Mouse (Mus musculus): ENCODE measurements at regions not wholly inside any gene's neighbourhood (a gene's known extent, or its start where the extent isn't known, plus 50 kb on each side); places are given as distances from the start of the nearest gene placed in this dataset.

- no peak for DNase-seq (ENCODE audit: low spot score)
These were observed 54.1 kb upstream of the Adamts2 start for GRCm38 (mm10) chr11:50547776-50548175.

DNA sequence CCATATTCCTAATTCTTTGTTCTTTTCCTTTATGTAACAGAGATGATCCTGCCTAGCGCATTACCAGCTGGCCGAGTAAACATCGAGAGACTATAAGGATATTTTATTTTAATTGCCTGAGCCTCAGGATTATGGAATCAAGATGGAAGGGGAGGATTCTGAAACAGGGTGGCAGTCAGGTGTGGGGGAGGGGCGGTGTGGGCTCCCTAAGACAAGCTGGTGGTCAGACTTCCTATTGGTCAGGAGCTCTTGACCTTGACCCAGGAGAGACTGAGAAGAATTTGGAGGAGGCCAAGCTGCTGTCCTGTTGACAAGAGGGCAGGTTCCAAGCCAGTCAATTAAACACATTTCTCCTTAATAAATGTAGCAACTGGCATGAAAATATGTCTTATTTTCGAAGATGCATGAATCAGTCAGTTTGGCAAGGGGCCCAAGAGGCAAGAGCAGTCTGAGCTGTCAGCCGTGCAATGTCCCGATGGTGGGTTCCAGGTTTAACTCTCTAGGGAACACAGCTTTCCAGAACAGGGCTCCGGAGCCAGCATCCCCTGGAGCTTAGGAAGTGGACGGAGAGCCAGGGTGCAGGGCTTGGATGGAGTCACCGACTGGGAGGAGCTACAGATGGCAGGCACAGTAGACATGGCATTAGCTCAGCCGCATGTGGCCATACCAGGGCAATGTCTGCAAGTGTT, 55.3 kb upstream of the Adamts2 start:
- DNase-seq (ENCODE audit: low spot score): peak; percentile 55

DNA sequence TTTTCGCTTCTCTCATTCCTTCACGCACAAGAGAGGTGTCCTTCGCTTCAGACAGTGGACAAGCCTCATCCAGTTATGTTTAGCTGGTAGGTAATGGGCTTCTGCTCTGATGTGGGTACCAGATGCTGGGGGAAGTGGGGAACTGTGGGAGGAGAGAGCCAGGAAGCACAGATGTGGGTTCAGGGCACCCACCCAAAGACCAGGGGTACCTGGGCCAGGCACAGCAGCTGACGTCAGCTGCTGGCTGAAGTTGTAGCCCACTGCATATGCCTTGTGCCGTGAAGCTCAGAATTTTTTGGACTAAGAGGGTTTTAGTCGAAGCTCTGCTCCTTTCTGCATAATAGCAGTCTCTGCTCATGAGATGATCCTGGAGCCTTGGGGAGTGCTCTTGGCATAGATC, 56.5 kb upstream of the Adamts2 start:
- DNase-seq (ENCODE audit: low spot score): no peak

DNA sequence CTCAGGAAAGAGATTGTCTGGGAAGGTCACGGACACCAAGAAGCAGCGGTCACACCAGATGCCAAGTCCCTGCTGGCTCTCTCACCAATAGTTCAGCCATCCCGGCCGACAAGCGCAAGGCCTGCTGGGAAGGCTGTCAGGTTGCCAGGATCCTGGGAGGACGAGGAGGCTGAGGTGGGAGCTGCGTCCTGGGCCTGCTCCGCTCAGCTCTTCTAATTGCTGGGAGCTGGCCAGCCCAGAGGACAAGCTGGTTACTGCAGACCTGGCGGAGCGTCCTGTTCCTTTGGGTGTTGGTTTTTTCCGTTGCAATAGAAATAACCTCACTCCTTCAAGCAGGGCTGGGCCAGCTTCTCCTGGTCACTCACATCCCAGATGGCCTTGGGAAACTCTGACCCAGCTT, 61.7 kb upstream of the Adamts2 start:
- no peak for DNase-seq (ENCODE audit: low spot score)

DNA sequence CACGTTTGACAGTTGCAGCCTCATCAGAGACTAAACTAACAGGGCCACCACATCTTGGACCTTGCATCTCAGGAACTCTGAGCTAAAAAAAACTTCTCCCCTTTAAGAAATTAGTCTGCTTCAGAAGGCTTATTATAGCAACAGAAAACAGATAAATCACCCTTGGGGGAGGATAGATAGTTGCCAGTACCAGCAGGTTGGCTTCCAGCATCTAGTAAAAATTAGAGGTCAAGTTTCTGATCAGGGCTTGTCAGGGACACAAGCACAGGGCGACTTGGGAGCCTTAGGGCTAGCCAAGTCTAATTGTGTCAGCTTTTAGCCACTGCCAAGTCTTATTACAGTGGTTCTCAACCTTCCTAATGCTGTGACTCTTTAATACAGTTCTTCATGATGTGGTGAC, 67.6 kb upstream of the Adamts2 start:
- DNase-seq (ENCODE audit: low spot score): no peak

GRCm38 (mm10) chr11:50527923-50528322, 74.0 kb upstream of the Adamts2 start:
- no peak for DNase-seq (ENCODE audit: low spot score)

DNA sequence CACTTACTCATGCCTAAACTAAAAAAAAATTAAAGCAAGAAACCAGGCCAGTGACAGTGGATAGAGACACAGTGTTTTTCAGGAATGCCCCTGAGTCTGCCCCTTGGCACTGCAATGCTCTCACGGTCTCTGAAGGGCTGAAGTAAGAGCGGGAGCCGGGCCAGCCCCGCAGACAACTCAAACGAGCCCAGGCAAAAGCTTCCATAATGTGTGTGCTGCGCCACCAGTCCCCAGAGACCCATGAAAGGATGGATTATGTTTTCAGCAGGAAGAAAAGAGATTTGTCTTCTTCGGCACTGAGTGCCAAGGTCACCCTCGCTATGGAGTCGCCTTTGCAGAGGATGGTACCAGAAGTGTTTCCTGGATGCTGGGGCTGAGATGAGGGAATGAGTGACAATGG, 81.7 kb upstream of the Adamts2 start:
- no peak for DNase-seq (ENCODE audit: low spot score)

GRCm38 (mm10) chr11:50507882-50508281, 77.0 kb upstream of the Rufy1 start:
- DNase-seq (ENCODE audit: low spot score): no peak

DNA sequence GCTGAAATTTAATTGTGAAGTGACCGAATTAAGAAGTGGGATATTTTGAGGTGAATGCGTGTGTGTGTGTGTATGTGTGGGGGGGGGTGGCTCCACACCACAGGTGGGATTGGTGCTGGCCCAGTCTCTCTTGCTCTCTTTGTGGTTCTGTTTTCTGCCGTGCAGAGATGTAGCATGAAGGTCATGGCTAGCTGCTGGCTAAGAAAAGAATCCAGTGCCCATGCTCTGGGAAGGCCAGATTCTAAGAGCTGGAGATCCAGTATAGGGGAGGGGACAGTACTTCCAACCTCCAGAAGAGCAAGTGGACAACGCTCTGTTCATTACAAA, 76.5 kb upstream of the Rufy1 start:
- DNase-seq (ENCODE audit: low spot score): no peak

DNA sequence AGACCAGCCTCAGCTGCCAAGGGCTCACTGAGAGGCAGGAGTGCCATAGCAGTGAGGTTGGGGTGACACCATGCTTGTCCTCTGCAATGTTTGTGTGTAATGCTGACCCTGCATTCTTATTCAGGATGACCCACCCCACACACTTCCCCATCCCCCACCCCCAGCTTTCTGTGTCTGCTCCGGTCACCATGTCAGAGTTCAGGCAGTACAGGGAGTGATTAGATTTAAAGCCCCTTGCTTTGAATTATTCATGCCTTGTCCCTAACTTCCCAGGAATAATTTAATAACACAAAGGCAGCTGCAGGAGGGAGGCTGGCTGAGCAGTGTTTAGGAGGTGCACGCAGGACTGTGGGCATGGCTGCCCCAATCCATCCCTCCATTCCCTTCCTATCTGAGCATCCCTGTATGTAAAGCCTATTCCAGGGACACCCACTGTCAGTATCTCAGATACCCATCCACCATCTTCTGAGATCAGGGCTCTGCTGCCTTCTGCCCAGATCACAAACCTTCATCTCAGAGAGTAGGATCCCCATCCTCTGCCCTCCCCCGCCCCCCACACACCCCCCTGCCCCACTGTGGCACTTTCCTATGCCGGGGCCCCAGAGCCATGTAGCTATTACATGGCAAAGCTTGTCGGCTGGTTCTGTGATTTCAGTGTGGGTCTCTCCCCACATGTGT, 76.0 kb upstream of the Rufy1 start:
- DNase-seq (ENCODE audit: low spot score): no peak

DNA sequence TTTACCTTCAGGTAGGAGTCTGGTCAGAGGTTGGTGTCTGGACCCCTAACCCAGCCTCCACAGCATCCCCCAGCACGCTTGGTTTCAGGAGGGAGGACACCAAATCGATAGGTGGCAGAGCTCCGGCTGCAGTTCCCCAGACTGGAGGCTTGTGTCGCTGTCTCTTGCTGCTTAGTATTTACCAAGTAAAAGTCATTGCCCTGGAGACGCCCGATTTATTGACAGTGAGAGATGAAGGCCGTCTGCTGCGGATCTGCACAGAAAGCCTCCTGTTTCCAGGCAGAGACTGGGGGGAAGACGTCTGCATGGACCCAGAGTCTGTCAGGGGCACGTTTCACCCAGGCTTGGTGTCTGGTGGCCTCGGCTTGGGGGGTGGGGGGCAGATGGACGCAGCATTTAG, 70.4 kb upstream of the Rufy1 start:
- DNase-seq (ENCODE audit: low spot score): no peak

- no peak for DNase-seq (ENCODE audit: low spot score)
These were observed 62.2 kb upstream of the Rufy1 start for GRCm38 (mm10) chr11:50493123-50493476.

DNA sequence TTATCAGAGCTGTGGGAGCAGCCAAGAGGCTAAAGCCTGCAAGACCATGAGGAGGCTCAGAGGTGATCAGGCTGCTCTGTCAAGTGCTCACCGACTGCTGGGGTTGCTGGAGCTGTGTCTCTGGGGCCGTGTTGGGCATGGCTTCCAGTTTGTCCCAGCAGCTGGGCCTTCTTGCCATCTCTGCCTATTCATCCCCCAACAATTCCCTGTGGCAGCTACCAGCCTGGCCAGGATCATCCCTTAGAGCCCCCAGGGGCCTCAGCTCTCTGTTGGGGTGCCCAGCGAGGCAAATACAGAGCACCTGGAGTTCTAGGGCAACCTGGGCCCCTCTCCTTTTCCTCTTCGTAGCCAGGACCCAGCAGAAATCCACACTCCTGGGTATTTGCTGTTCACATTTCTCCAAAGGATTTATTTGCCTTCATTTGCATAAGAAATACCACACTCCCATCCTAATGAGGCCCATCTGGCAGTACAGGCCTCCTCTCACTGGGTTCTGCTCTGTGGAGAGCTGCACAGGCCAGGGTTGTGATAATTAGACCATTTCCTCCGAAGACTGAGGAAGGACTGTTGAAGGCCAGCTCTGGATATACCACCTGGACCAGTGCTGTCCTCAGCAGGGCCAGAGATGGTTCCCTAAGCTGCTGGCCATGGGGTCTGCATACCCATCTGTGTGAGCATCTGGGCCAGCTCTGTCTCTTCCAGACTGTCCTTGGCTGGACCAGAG, 61.6 kb upstream of the Rufy1 start:
- DNase-seq (ENCODE audit: low spot score): no peak

- DNase-seq (ENCODE audit: low spot score): no peak
These were observed 52.9 kb upstream of the Rufy1 start for GRCm38 (mm10) chr11:50483821-50484220.

DNA sequence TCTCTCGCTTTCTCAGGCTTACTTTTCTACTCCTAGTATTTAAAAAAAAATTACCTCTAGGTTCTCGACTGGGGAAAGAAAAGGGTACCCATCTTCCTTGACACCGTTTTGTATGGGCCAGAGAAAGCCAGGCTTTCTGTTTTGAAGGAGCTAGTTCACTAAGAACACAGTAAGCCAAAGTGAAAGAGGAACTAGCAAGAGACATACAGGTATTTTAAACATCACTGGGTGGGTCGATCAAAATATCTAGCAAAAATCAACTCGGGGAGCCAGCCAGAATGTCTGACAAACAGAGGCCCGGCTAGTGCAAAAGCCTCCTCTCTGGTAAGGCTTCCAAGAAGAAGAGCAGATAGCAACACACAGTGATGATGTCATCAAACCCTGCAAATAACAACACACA, 52.2 kb upstream of the Rufy1 start:
- no peak for DNase-seq (ENCODE audit: low spot score)

- DNase-seq (ENCODE audit: low spot score): no peak
These were observed 51.7 kb upstream of the Rufy1 start for GRCm38 (mm10) chr11:50482607-50483006.

Data from layer of hippocampus, adult 9-10 months (tissue).